Mouse (Mus musculus): ENCODE results near the gene Fyn. TPM values are rescaled to one million over a fixed set of nuclear protein-coding genes. Genes with fewer than 3 reads are reported as not detected.
A peak's percentile ranks its signal among the peaks of the same experiment; 100 is the strongest.

The Fyn gene
- total RNA-seq, 2 experiments from 2014 or later, result 127 to 130 TPM

DNA sequence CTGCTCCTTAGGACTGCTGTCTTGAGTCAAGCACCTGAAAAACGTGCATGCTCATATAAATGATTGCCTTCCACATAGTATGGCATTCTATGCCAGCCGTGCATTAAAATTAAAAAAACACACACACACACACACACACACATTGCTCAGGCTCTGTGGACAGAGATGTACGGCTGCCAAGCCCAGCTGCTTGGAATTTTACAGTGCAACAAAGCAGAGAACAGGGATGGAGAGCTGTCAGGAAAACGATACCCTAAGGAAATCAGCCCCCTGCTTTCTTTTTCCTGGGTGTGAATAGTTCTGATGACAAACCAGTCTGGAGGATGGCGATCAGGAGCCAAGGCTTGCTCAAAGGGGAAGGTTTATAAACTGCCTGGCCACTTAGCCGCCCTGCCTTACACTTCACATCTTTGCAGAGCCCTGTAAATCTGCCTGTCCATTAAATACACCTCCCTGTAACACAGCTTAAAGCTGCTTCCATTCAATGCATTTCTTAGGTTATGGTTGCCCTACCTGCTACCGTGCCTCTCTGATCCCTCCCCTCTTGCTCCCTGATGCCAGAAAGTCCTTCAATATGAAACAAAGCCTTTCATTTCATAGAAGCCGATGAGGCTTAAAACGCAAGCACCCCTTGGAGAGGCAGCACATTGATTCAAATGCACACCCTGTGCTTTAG is 228.6 kb downstream of the Fyn start:
- Histone ChIP-seq H3K27ac (no peak overlapping the region), H3K4me3 (no peak overlapping the region)
- DNase-seq (ENCODE audit: low spot score in 2 of 2), result no peak
- TF ChIP-seq CTCF (conservative IDR thresholded peaks at IDR 0.05), result no peak

DNA sequence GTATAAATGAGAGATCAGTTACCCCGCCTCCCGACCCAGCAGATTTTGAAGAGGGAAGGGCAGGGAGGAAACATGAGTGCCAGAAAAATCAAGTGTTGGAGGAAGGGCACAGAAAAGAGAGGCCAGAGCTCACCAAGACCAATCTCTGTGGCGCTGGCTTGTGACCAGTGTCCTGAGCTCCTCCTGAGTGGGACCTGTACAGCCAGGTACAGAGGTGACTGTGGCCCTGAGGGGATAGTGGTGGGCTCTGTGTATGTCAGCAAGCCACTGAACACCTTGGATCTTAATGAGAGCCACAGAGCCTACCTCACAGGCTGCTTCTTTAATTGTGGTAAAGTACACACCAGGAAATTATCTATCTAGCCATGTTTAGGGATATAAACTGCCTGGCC is 229.1 kb downstream of the Fyn start:
- TF ChIP-seq CTCF (conservative IDR thresholded peaks at IDR 0.05), result no peak
- DNase-seq (ENCODE audit: low spot score in 2 of 2), result no peak
- Histone ChIP-seq H3K27ac (no peak overlapping the region), H3K4me3 (no peak overlapping the region)

- no peak overlapping the region for H3K27ac ChIP-seq
- no peak overlapping the region for H3K4me3 ChIP-seq
- DNase-seq (ENCODE audit: low spot score in 2 of 2), result no peak
- no peak for TF ChIP-seq CTCF (conservative IDR thresholded peaks at IDR 0.05)
Measured at GRCm38 (mm10) chr10:39599601-39600000, 230.9 kb downstream of the Fyn start.

DNA sequence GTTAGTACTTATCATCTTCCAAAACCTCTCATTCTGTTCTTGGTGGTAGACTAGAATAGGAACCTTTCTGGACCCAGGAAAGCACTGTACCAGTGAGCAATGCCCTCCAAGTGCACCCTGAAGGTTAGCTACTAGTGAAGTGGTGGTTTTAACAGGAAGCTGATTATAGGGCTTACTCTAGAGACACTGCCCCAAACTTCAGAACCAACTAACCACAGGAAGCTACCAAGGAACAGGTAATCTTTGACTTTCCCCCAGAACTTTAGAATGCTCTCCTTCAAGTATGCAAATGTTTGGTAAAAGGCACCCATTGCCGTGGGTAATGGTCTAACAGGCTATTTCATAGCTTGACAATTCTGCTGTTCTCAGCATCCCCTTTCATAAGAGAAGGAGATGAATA is 231.5 kb downstream of the Fyn start:
- H3K27ac ChIP-seq, result no peak overlapping the region
- TF ChIP-seq CTCF (conservative IDR thresholded peaks at IDR 0.05), result no peak
- no peak for DNase-seq (ENCODE audit: low spot score in 2 of 2)
- H3K4me3 ChIP-seq, result no peak overlapping the region

GRCm38 (mm10) chr10:39601068-39601467 is 232.4 kb downstream of the Fyn start:
- no peak for TF ChIP-seq CTCF (conservative IDR thresholded peaks at IDR 0.05)
- H3K27ac ChIP-seq, result no peak overlapping the region
- no peak for DNase-seq (ENCODE audit: low spot score in 2 of 2)
- no peak overlapping the region for H3K4me3 ChIP-seq

- no peak for DNase-seq (ENCODE audit: low spot score in 2 of 2)
- TF ChIP-seq CTCF (conservative IDR thresholded peaks at IDR 0.05), result no peak
- no peak overlapping the region for H3K4me3 ChIP-seq
- no peak overlapping the region for H3K27ac ChIP-seq
Measured at GRCm38 (mm10) chr10:39606434-39606833, 237.8 kb downstream of the Fyn start.

DNA sequence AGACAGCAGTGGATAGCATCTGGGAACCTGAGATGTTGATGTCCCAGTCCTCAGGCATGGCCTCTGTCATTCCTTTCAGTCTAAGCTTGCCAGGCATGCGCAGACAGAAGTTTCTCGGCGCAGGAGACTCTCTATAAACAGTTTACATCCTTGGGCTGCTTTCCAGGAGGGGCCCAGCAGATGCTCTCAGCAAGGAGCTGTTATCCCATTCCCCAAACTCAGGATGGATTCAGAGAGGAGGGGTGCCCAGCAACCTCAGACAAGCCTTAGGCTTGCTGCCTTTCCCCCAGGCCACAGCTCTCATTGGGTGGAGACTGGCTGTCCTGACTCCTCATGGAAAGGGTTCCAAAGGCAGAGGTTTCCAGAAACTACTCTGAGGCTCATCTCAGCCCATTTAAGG is 242.6 kb downstream of the Fyn start:
- TF ChIP-seq CTCF (conservative IDR thresholded peaks at IDR 0.05), result no peak
- DNase-seq (ENCODE audit: low spot score in 2 of 2), result no peak
- Histone ChIP-seq H3K4me3 (no peak overlapping the region), H3K27ac (no peak overlapping the region)

GRCm38 (mm10) chr10:39612131-39612530 is 243.5 kb downstream of the Fyn start:
- no peak for TF ChIP-seq CTCF (conservative IDR thresholded peaks at IDR 0.05)
- no peak for DNase-seq (ENCODE audit: low spot score in 2 of 2)
- no peak overlapping the region for H3K27ac ChIP-seq
- H3K4me3 ChIP-seq, result no peak overlapping the region

GRCm38 (mm10) chr10:39612633-39612988 is 244.0 kb downstream of the Fyn start, which contains the start of gene Traf3ip2:
Gene Traf3ip2, plus strand, starts transcription at chr10:39612934.
- H3K4me3 ChIP-seq, result peak within 1 kb of the TSS; percentile 36
- no peak for TF ChIP-seq CTCF (conservative IDR thresholded peaks at IDR 0.05)
- H3K27ac ChIP-seq, result peak within 1 kb of the TSS; percentile 67

DNA sequence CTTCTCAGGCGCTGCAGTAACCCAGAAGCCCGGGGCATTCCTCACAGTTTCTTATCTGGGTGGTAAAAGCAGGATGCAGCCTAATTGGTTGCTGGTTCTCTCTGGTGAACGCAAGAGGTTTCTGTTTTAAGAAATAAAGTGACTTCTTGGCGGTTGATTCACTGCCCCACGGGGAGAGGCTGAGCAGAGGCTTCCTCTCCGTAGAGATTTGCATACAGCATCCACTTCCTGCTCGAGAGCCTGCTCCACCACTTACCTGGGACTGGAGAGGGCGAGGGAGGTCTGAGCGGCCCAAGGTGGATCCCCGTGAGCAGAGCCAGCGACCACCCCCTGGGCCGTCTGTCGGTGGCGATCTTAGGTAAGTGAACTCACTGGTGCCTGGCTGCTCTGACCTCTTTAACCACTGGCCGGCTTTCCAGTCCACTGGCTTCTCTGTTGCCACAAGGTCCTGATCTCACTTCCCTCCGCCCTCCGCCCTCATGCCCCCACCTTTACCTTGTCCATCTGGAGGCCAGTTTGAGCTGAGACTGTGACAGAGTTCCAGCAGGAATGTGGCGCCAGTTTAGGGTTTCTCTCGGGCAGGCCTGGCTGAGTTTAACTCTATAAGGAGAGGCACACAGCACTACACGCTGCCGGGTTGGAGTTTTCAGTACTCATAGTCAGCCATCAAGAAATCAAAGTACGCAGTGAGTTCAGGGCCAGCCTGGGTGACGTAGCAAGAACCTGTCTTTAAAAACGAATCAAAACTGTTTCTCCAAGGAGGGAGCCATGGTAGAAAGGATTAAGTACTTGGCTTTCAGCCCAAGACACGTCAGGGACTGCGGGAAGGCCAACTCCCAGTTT is 244.6 kb downstream of the Fyn start:
- no peak for DNase-seq (ENCODE audit: low spot score in 2 of 2)
- TF ChIP-seq CTCF (conservative IDR thresholded peaks at IDR 0.05), result no peak
- Histone ChIP-seq H3K27ac (peak overlapping the region; percentile 67), H3K4me3 (peak overlapping the region; percentile 36)

More at GRCm38 (mm10) chr10:39612633-39612988, 244.0 kb downstream of the Fyn start, which contains the start of gene Traf3ip2:
- no peak for DNase-seq (ENCODE audit: low spot score in 2 of 2)

DNA sequence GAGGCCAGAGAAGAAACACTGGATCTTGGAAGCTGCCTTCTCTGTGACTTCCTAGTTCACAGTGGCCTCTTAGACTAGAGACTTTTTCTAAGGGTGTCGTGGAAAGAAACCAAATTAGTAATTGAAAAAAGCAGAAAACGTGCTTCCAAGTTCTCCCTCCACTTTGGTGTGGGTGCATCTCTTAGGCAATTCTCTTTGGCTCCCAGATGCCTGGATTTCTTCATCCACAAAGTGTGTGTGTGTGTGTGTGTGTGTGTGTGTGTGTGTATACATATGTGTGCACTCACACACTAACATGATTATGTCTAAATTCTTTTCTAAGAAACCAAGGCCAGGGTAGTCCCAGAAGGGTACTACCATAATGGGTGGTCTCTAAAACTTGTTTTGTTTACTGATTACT is 245.3 kb downstream of the Fyn start:
- DNase-seq (ENCODE audit: low spot score in 2 of 2), result no peak
- TF ChIP-seq CTCF (conservative IDR thresholded peaks at IDR 0.05), result no peak
- Histone ChIP-seq H3K4me3 (no peak overlapping the region), H3K27ac (no peak overlapping the region; the same call in 1 of the 2 replicates)

GRCm38 (mm10) chr10:39614676-39615075 is 246.0 kb downstream of the Fyn start:
- H3K4me3 ChIP-seq, result no peak overlapping the region
- no peak for TF ChIP-seq CTCF (conservative IDR thresholded peaks at IDR 0.05)
- peak in 1 of 2 experiments; percentile 37 for DNase-seq (ENCODE audit: low spot score in 2 of 2)
- peak overlapping the region; percentile 46; the same call in 1 of the 2 replicates for H3K27ac ChIP-seq

Other genes with a start within 250 kb of the Fyn start
- 10 to 100 TPM; 11.2 to 12.3 TPM for gene Fam229b, start 234.9 kb upstream of the Fyn start, total RNA-seq (2021)
- 1 to 10 TPM; 3.5 to 3.8 TPM for gene Tube1, start 234.9 kb upstream of the Fyn start, total RNA-seq (2021)
- under 1 TPM; 0.32 to 0.44 TPM for gene Ccn6, start 205.1 kb upstream of the Fyn start, total RNA-seq (2021)
- gene Traf3ip2, start 244.1 kb downstream of the Fyn start, total RNA-seq (2021), result 1 to 10 TPM; 2.5 to 2.6 TPM